Mouse (Mus musculus) limb, embryonic 14.5 days (tissue): ENCODE results near the gene Tagln2. TPM values are rescaled to one million over a fixed set of nuclear protein-coding genes. Genes with fewer than 3 reads are reported as not detected.

Experiments
- ATAC-seq: fragments of 200-750 bp; cut with Nextera tagmentation; 2 replicates; pipeline ENCODE4 v1.8.0; 2017; ENCODE audit warnings: low read depth, moderate number of reproducible peaks, moderate TSS enrichment; ENCODE audit not compliant: low FRiP score
- DNase-seq: peaks from one replicate; pipeline ENCODE4 v3.0.0-alpha.2; 2015; ENCODE audit warnings: low spot score
- H3K27ac ChIP-seq: fragments of 300-500 bp; sonication (generic); replicated peaks from 2 replicates; pipeline ENCODE4 v1.5.1; 2014; ENCODE audit warnings: low read depth, mild to moderate bottlenecking, low read length, moderate library complexity, mixed read lengths
- H3K27me3 ChIP-seq: fragments of 300-500 bp; sonication (generic); 2 replicates; pipeline ENCODE4 v1.6.1; 2014; ENCODE audit warnings: low read length, mixed read lengths; ENCODE audit not compliant: control insufficient read depth, insufficient read depth
- H3K36me3 ChIP-seq: fragments of 300-500 bp; sonication (generic); 2 replicates; pipeline ENCODE4 v1.6.1; 2014; ENCODE audit warnings: mild to moderate bottlenecking, low read length, moderate library complexity, mixed read lengths; ENCODE audit not compliant: control insufficient read depth, insufficient read depth
- H3K4me1 ChIP-seq: fragments of 300-500 bp; sonication (generic); 2 replicates; pipeline ENCODE4 v1.6.1; 2014; ENCODE audit warnings: antibody characterized with exemption, low read length, mixed read lengths; ENCODE audit not compliant: control insufficient read depth, insufficient read depth
- H3K4me2 ChIP-seq: fragments of 300-500 bp; sonication (generic); replicated peaks from 2 replicates; pipeline ENCODE4 v1.6.1; 2014; ENCODE audit warnings: low read depth, mild to moderate bottlenecking, low read length, moderate library complexity; ENCODE audit not compliant: severe bottlenecking
- H3K4me3 ChIP-seq: fragments of 300-500 bp; sonication (generic); replicated peaks from 2 replicates; pipeline ENCODE4 v1.5.1; 2014; ENCODE audit warnings: low read length
- H3K9ac ChIP-seq: fragments of 300-500 bp; sonication (generic); 2 replicates; pipeline ENCODE4 v1.6.1; 2014; ENCODE audit warnings: mild to moderate bottlenecking, low read depth, low read length, moderate library complexity; ENCODE audit not compliant: severe bottlenecking
- H3K9me3 ChIP-seq: fragments of 300-500 bp; sonication (generic); 2 replicates; pipeline ENCODE4 v1.6.1; 2016; ENCODE audit warnings: low read length; ENCODE audit not compliant: control insufficient read depth
- POLR2A ChIP-seq: fragments of 200-500 bp; IDR thresholded peaks from 2 replicates; pipeline ENCODE4 v1.8.0; 2012; ENCODE audit warnings: inconsistent platforms, mild to moderate bottlenecking, moderate library complexity, borderline replicate concordance; ENCODE audit not compliant: insufficient read depth, insufficient read length; ENCODE audit errors: extremely low read depth
- WGBS: fragments of 180-500 bp; shearing (Covaris S2); extraction: QIAGEN DNeasy Blood & Tissue Kit; methylation state at CpG from one replicate; pipeline ENCODE4 v1.1.7; 2014; 5-methylcytosine and 5-hydroxymethylcytosine counted together
- polyA plus RNA-seq, 2 experiments: library from polyadenylated mRNA; depleted of rRNA in 1 of 2; stranded (reverse) in 1 of 2; unstranded in 1 of 2; fragments of >200 nt; fragmentation: Nextera tagmentation in 1 of 2; extraction: Ambion mirVana in 1 of 2; gene quantifications; 2 replicates each; pipeline versions ENCODE4 v1.2.1 to v1.2.3; 2012 to 2014

Gene Tagln2
- polyA plus RNA-seq, 2 experiments, result 134 to 155 TPM

DNA sequence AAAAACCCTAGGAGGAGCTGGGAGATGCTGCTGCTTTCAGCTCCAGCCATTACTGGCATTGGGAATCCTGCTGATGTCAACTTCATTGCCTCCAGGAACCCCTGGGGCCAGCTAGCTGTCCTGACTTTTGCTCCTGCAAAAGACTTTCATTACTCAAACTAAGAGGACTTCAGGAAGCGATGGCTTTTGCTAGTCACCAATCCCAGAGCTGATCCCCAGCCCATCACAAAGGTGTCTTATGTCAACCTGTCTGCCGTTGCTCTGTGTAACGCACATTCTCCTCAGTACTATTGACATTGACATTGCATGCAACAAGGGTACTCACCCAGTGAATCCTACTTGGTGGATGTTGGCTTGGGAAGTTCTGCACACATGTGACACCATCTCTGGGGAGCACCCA, 25.7 kb upstream of the Tagln2 start:
- no peaks in the 10 kb centered on the region for H3K4me1 ChIP-seq
- no peak for DNase-seq
- no peaks in the 10 kb centered on the region for H3K36me3 ChIP-seq
- no peak overlapping the region for H3K27ac ChIP-seq
- H3K4me3 ChIP-seq, result no peak overlapping the region
- H3K9ac ChIP-seq, result no peak overlapping the region
- no peak for ATAC-seq
- no peaks in the 10 kb centered on the region for H3K9me3 ChIP-seq
- no peak for TF ChIP-seq POLR2A
- no peak overlapping the region for H3K4me2 ChIP-seq
- no peaks in the 10 kb centered on the region for H3K27me3 ChIP-seq
- WGBS, result 74% methylated on average over 3 of the region's 3 CpGs

DNA sequence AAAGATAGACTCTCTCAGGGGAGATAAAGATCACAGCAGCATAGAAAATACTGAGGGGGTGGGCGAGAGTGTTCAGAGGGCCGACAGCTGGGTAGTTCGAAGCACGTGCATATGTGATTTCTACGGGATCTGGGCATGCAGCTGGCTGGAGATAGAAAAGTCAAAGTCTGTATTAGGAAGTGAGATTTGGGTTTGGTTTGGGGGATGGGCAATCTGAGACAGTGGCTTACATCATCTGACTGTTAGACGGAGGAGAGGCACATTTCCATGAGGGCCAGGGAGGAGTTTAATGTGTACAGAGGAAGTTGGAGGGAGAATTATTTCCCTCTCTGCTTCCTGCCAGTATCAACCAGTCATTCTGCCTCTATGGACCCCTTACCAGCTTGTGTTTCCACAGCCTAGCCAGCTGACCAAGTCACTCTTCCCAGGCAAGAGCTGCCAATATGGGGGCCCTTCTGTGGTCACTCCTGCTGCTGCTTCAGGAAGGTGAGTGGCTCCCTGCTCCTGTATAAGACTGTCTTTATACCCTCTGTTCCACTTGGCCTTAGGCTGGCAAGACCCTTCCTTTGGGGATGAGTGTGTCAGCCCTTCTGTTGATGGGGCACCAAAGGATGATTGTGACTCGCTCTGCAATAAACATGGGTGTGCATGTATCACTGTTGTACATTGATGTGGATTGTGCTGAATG, 24.6 kb upstream of the Tagln2 start, which contains the start of gene Slamf9:
Gene Slamf9, plus strand, starts transcription at position 305 of the 688 bp plus-strand sequence.
- Histone ChIP-seq H3K9ac (no peak within 1 kb of the TSS), H3K4me2 (no peak within 1 kb of the TSS), H3K27me3 (no peaks in the 10 kb centered on the region), H3K4me1 (no peaks in the 10 kb centered on the region), H3K4me3 (no peak within 1 kb of the TSS), H3K27ac (no peak within 1 kb of the TSS), H3K36me3 (no peaks in the 10 kb centered on the region), H3K9me3 (no peaks in the 10 kb centered on the region)
- ATAC-seq (peak; percentile 68), DNase-seq (no peak)
- WGBS, result 71% methylated on average over 7 of the region's 7 CpGs
- no peak for TF ChIP-seq POLR2A

DNA sequence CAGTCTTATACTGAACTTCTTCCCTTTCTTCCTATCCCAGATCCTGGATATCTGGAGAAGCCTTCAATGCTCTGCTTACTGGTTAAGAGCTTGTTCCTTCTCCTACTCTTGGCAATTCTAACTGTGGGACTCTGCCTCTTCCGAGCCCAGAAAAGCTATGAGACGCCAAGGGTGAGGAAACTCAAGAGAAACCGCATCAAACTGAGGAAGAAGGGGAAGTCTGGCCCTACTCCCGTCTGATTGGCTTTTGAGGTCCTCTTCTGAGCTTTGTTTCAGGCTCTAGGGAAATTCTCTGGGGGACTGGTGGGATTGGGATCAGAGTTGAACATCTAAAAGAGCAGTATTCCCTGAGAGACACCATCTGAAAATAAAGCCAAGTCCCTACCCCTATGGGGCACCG, 21.8 kb upstream of the Tagln2 start:
- H3K9ac ChIP-seq, result no peak overlapping the region
- TF ChIP-seq POLR2A, result no peak
- WGBS, result 77% methylated on average over 5 of the region's 5 CpGs
- no peak overlapping the region for H3K4me3 ChIP-seq
- no peaks in the 10 kb centered on the region for H3K36me3 ChIP-seq
- no peak overlapping the region for H3K27ac ChIP-seq
- ATAC-seq (no peak), DNase-seq (no peak)
- no peaks in the 10 kb centered on the region for H3K27me3 ChIP-seq
- H3K9me3 ChIP-seq, result no peaks in the 10 kb centered on the region
- H3K4me1 ChIP-seq, result peaks cover 5% of the 10 kb centered on the region
- H3K4me2 ChIP-seq, result no peak overlapping the region

DNA sequence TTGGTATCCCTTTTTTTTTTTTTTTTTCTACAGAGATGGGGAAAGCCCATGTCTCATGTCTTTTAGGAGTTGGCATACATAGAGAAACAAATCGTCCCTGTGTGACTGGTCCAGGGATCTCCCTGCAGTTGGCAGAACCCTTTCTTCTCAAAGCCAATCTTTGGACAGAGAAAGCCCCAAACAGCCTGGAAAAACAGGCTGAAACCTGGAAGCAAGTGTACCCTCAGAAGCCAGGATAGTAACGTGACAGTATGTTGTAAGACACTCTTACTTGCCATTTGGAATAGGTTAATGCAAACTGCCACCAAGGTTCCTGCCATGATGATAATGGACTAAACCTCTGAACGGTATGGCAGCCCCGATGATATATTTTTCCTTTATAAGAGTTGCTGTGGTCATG, 19.5 kb upstream of the Tagln2 start:
- no peak overlapping the region for H3K4me2 ChIP-seq
- H3K27ac ChIP-seq, result no peak overlapping the region
- DNase-seq, result no peak
- H3K36me3 ChIP-seq, result no peaks in the 10 kb centered on the region
- no peaks in the 10 kb centered on the region for H3K27me3 ChIP-seq
- TF ChIP-seq POLR2A, result no peak
- H3K9me3 ChIP-seq, result no peaks in the 10 kb centered on the region
- H3K4me3 ChIP-seq, result no peak overlapping the region
- ATAC-seq, result no peak
- WGBS, result 87% methylated on average over 4 of the region's 4 CpGs
- peaks cover 11% of the 10 kb centered on the region for H3K4me1 ChIP-seq
- no peak overlapping the region for H3K9ac ChIP-seq

DNA sequence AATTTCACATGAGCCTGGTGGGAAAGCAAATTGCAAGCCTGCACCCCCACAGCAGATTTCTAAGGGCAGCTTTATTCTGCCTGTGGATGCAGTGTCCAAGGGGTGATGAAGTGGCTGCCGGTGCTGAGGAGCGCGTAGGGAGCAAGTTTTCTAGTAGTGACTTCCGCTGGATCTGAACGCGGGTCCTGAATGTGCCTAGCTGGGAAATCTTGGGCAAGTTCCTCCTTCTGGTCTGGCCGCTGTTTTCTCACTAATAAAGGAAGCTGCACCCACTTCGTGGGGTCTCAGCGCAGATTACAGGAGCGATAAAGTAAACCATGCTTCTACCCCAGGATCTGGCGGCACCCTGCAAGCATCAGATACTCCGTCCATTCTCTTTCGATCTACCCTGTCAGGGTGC, 18.7 kb upstream of the Tagln2 start:
- Histone ChIP-seq H3K36me3 (no peaks in the 10 kb centered on the region), H3K9ac (peak overlapping the region; percentile 65; the same call in 1 of the 2 replicates), H3K4me1 (peaks cover 18% of the 10 kb centered on the region), H3K9me3 (no peaks in the 10 kb centered on the region), H3K4me3 (peak overlapping the region; percentile 63), H3K27ac (no peak overlapping the region), H3K4me2 (peak overlapping the region; percentile 90), H3K27me3 (no peaks in the 10 kb centered on the region)
- ATAC-seq (no peak), DNase-seq (no peak)
- no peak for TF ChIP-seq POLR2A
- WGBS, result 17% methylated on average over 13 of the region's 13 CpGs
